Mouse (Mus musculus): ENCODE results near the gene Aloxe3. TPM values are rescaled to one million over a fixed set of nuclear protein-coding genes. Genes with fewer than 3 reads are reported as not detected.

Aloxe3 gene
- polyA plus RNA-seq, 1 experiment from 2014 or later: 8.1 TPM

- H3K9ac ChIP-seq (ENCODE audit: low read depth, low read length): no peak overlapping the region
- H3K4me3 ChIP-seq (ENCODE audit: low read length): no peak overlapping the region
- H3K27me3 ChIP-seq (replicated peaks; ENCODE audit: control insufficient read depth, insufficient read depth, low read length): no peaks in the 10 kb centered on the region
- H3K27ac ChIP-seq (ENCODE audit: low read depth, low read length): no peak overlapping the region
- peaks cover 8% of the 10 kb centered on the region for H3K4me1 ChIP-seq (ENCODE audit: control insufficient read depth, insufficient read depth, low read depth, low read length)
- H3K9me3 ChIP-seq (ENCODE audit: control insufficient read depth, low read length): no peaks in the 10 kb centered on the region
- peaks cover 47% of the 10 kb centered on the region for H3K36me3 ChIP-seq (ENCODE audit: control insufficient read depth, insufficient read depth, low read length)
- no peak for ATAC-seq
- 89% methylated on average over 14 of the region's 14 CpGs for WGBS
- H3K4me2 ChIP-seq (ENCODE audit: low read length): no peak overlapping the region
These were observed 21.2 kb upstream of the Aloxe3 start for GRCm38 (mm10) chr11:69104487-69104886.

DNA sequence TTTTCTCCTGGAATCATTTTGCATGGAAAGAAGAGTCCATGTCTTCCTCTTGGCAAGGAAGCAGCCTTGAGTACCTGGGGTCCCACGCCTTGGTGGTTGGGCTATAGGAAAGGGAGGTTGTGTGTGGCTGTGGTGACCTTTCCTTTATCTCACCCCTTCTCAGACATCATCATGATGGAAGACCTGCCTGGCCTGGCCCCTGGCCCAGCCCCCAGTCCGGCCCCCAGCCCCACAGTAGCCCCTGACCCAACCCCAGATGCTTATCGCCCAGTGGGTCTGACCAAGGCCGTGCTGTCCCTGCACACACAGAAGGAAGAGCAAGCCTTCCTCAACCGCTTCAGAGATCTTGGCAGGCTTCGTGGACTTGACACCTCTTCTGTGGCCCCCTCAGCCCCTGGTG lies 20.5 kb upstream of the Aloxe3 start:
- Histone ChIP-seq H3K27ac (ENCODE audit: low read depth, low read length) (no peak overlapping the region), H3K4me2 (ENCODE audit: low read length) (no peak overlapping the region), H3K27me3 (replicated peaks; ENCODE audit: control insufficient read depth, insufficient read depth, low read length) (no peaks in the 10 kb centered on the region), H3K4me3 (ENCODE audit: low read length) (no peak overlapping the region), H3K4me1 (ENCODE audit: control insufficient read depth, insufficient read depth, low read depth, low read length) (peaks cover 5% of the 10 kb centered on the region), H3K36me3 (ENCODE audit: control insufficient read depth, insufficient read depth, low read length) (peaks cover 47% of the 10 kb centered on the region), H3K9ac (ENCODE audit: low read depth, low read length) (no peak overlapping the region), H3K9me3 (ENCODE audit: control insufficient read depth, low read length) (no peaks in the 10 kb centered on the region)
- 92% methylated on average over 6 of the region's 6 CpGs for WGBS
- ATAC-seq: no peak

DNA sequence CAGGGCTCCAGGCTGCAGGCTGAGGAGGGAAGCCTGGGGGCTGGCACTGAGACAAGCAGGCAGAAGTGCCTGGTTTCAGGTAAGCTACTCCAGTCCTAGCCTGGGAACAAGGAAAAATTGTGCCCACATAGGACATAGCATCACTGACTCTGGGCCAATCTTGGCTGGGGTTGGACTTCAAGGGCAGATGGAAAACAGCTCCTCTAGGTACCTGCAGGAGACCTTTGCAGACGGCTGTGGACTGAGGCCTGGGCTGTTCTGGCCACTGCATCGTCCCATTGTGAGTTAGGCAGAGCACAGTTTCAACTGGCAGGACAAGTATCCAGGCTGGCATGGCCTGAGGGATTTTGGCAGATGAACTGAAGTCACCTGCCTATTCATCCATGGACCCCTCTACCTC lies 19.9 kb upstream of the Aloxe3 start:
- Histone ChIP-seq H3K9me3 (ENCODE audit: control insufficient read depth, low read length) (no peaks in the 10 kb centered on the region), H3K4me1 (ENCODE audit: control insufficient read depth, insufficient read depth, low read depth, low read length) (no peaks in the 10 kb centered on the region; the same call in 1 of the 2 replicates), H3K9ac (ENCODE audit: low read depth, low read length) (no peak overlapping the region), H3K4me3 (ENCODE audit: low read length) (no peak overlapping the region), H3K27me3 (replicated peaks; ENCODE audit: control insufficient read depth, insufficient read depth, low read length) (no peaks in the 10 kb centered on the region), H3K36me3 (ENCODE audit: control insufficient read depth, insufficient read depth, low read length) (peaks cover 47% of the 10 kb centered on the region), H3K4me2 (ENCODE audit: low read length) (no peak overlapping the region), H3K27ac (ENCODE audit: low read depth, low read length) (no peak overlapping the region)
- no peak for ATAC-seq
- 100% methylated on average over 2 of the region's 2 CpGs for WGBS

DNA sequence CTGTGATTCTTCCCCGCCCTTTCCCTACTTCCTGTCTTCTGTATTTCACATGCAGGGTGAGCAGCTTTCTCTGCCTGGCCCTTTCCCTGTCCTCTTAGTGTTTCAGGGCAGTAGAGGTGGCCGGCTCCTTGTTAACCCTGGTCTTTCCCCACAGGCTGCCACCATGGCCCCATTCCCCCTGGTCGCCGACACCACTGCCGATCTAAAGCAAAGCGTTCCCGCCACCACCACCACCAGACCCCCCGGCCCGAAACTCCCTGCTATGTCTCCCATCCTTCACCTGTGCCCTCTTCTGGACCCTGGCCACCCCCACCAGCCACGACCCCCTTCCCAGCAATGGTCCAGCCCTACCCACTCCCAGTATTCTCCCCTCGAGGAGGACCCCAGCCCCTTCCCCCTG lies 19.4 kb upstream of the Aloxe3 start:
- Histone ChIP-seq H3K4me1 (ENCODE audit: control insufficient read depth, insufficient read depth, low read depth, low read length) (peaks cover 2% of the 10 kb centered on the region; the same call in 1 of the 2 replicates), H3K27ac (ENCODE audit: low read depth, low read length) (no peak overlapping the region), H3K36me3 (ENCODE audit: control insufficient read depth, insufficient read depth, low read length) (peaks cover 42% of the 10 kb centered on the region), H3K4me3 (ENCODE audit: low read length) (no peak overlapping the region), H3K4me2 (ENCODE audit: low read length) (no peak overlapping the region), H3K27me3 (replicated peaks; ENCODE audit: control insufficient read depth, insufficient read depth, low read length) (no peaks in the 10 kb centered on the region), H3K9me3 (ENCODE audit: control insufficient read depth, low read length) (no peaks in the 10 kb centered on the region), H3K9ac (ENCODE audit: low read depth, low read length) (no peak overlapping the region)
- 91% methylated on average over 11 of the region's 11 CpGs for WGBS
- ATAC-seq: no peak

DNA sequence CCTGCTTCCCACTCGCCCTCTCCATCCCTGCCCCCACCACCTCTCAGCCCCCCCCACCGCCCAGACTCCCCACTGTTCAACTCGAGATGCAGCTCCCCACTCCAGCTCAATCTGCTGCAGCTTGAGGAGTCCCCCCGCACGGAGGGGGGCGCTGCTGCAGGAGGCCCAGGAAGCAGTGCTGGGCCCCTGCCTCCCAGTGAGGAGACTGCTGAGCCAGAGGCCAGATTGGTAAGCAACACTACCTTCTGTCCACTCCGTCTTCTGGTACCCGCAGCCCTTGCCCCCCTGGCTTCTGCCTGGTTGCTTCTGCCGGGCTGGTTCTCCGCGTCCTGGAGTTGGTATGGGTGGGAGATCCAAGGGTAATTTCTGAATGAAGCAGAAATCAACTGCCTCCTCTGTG lies 18.9 kb upstream of the Aloxe3 start:
- peaks cover 39% of the 10 kb centered on the region for H3K36me3 ChIP-seq (ENCODE audit: control insufficient read depth, insufficient read depth, low read length)
- WGBS: 85% methylated on average over 11 of the region's 11 CpGs

DNA sequence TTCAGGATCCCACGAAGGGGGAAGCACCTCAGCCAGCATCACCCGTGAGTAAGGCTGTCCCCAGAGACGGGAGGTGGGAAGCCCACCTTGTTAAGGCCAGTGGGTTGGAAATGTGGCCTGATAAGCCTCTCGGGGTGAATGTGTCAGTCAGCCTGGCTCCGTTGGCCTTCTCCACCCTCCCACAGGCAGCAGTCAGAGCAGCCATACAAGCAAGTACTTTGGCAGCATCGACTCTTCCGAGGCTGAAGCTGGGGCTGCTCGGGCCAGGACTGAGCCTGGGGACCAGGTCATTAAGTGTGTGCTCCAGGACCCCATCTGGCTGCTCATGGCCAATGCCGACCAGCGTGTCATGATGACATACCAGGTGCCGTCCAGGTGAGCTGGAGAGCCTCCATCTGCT lies 18.0 kb upstream of the Aloxe3 start:
- H3K9me3 ChIP-seq (ENCODE audit: control insufficient read depth, low read length): no peaks in the 10 kb centered on the region
- peaks cover 4% of the 10 kb centered on the region; the same call in 1 of the 2 replicates for H3K4me1 ChIP-seq (ENCODE audit: control insufficient read depth, insufficient read depth, low read depth, low read length)
- no peak overlapping the region for H3K4me3 ChIP-seq (ENCODE audit: low read length)
- H3K4me2 ChIP-seq (ENCODE audit: low read length): no peak overlapping the region
- WGBS: 93% methylated on average over 11 of the region's 11 CpGs
- ATAC-seq: no peak
- H3K9ac ChIP-seq (ENCODE audit: low read depth, low read length): no peak overlapping the region
- H3K36me3 ChIP-seq (ENCODE audit: control insufficient read depth, insufficient read depth, low read length): peaks cover 32% of the 10 kb centered on the region
- H3K27ac ChIP-seq (ENCODE audit: low read depth, low read length): no peak overlapping the region
- no peaks in the 10 kb centered on the region for H3K27me3 ChIP-seq (replicated peaks; ENCODE audit: control insufficient read depth, insufficient read depth, low read length)

More for the DNA sequence above, 18.9 kb upstream of the Aloxe3 start:
- Histone ChIP-seq H3K9ac (ENCODE audit: low read depth, low read length) (no peak overlapping the region), H3K9me3 (ENCODE audit: control insufficient read depth, low read length) (no peaks in the 10 kb centered on the region), H3K27me3 (replicated peaks; ENCODE audit: control insufficient read depth, insufficient read depth, low read length) (no peaks in the 10 kb centered on the region), H3K4me2 (ENCODE audit: low read length) (no peak overlapping the region), H3K4me3 (ENCODE audit: low read length) (no peak overlapping the region), H3K27ac (ENCODE audit: low read depth, low read length) (no peak overlapping the region), H3K4me1 (ENCODE audit: control insufficient read depth, insufficient read depth, low read depth, low read length) (peaks cover 4% of the 10 kb centered on the region; the same call in 1 of the 2 replicates)
- ATAC-seq: no peak

- H3K4me1 ChIP-seq (ENCODE audit: control insufficient read depth, insufficient read depth, low read depth, low read length): peaks cover 4% of the 10 kb centered on the region; the same call in 1 of the 2 replicates
- 93% methylated on average over 9 of the region's 9 CpGs for WGBS
- peaks cover 30% of the 10 kb centered on the region for H3K36me3 ChIP-seq (ENCODE audit: control insufficient read depth, insufficient read depth, low read length)
- H3K27ac ChIP-seq (ENCODE audit: low read depth, low read length): no peak overlapping the region
- H3K9ac ChIP-seq (ENCODE audit: low read depth, low read length): no peak overlapping the region
- no peak for ATAC-seq
- H3K27me3 ChIP-seq (replicated peaks; ENCODE audit: control insufficient read depth, insufficient read depth, low read length): no peaks in the 10 kb centered on the region
- no peaks in the 10 kb centered on the region for H3K9me3 ChIP-seq (ENCODE audit: control insufficient read depth, low read length)
- no peak overlapping the region for H3K4me3 ChIP-seq (ENCODE audit: low read length)
- no peak overlapping the region for H3K4me2 ChIP-seq (ENCODE audit: low read length)
These were observed 17.5 kb upstream of the Aloxe3 start for GRCm38 (mm10) chr11:69108223-69108622.

- Histone ChIP-seq H3K27ac (ENCODE audit: low read depth, low read length) (no peak overlapping the region), H3K9ac (ENCODE audit: low read depth, low read length) (no peak overlapping the region), H3K4me3 (ENCODE audit: low read length) (no peak overlapping the region), H3K27me3 (replicated peaks; ENCODE audit: control insufficient read depth, insufficient read depth, low read length) (no peaks in the 10 kb centered on the region), H3K4me2 (ENCODE audit: low read length) (no peak overlapping the region), H3K9me3 (ENCODE audit: control insufficient read depth, low read length) (no peaks in the 10 kb centered on the region), H3K4me1 (ENCODE audit: control insufficient read depth, insufficient read depth, low read depth, low read length) (peaks cover 4% of the 10 kb centered on the region; the same call in 1 of the 2 replicates), H3K36me3 (ENCODE audit: control insufficient read depth, insufficient read depth, low read length) (peaks cover 20% of the 10 kb centered on the region)
- ATAC-seq: no peak
- 83% methylated on average over 13 of the region's 13 CpGs for WGBS
These were observed 16.4 kb upstream of the Aloxe3 start for GRCm38 (mm10) chr11:69109032-69109900.

GRCm38 (mm10) chr11:69110319-69111046 lies 15.2 kb upstream of the Aloxe3 start:
- ATAC-seq: peak; percentile 69
- H3K27ac ChIP-seq (ENCODE audit: low read depth, low read length): peak overlapping the region; percentile 13; the same call in 1 of the 2 replicates
- peaks cover 4% of the 10 kb centered on the region; the same call in 1 of the 2 replicates for H3K4me1 ChIP-seq (ENCODE audit: control insufficient read depth, insufficient read depth, low read depth, low read length)

More at GRCm38 (mm10) chr11:69110319-69111046, 15.2 kb upstream of the Aloxe3 start:
- Histone ChIP-seq H3K4me3 (ENCODE audit: low read length) (peak overlapping the region; percentile 41), H3K4me2 (ENCODE audit: low read length) (peak overlapping the region; percentile 60), H3K9ac (ENCODE audit: low read depth, low read length) (peak overlapping the region; percentile 7; the same call in 1 of the 2 replicates), H3K36me3 (ENCODE audit: control insufficient read depth, insufficient read depth, low read length) (peaks cover 16% of the 10 kb centered on the region), H3K27me3 (replicated peaks; ENCODE audit: control insufficient read depth, insufficient read depth, low read length) (no peaks in the 10 kb centered on the region), H3K9me3 (ENCODE audit: control insufficient read depth, low read length) (no peaks in the 10 kb centered on the region)
- WGBS: under 1% methylated on average over 30 of the region's 30 CpGs
